Mouse (Mus musculus) embryonic facial prominence, embryonic 12.5 days (tissue): ENCODE measurements around the gene Enah. TPM values are rescaled to one million over a fixed set of nuclear protein-coding genes. Genes with fewer than 3 reads are reported as not detected.

Experiments used
- ATAC-seq: fragments of 200-750 bp; cut with Nextera tagmentation; 2 replicates; pipeline ENCODE4 v1.8.0; 2017; ENCODE audit not compliant: insufficient number of reproducible peaks, insufficient read depth, low FRiP score, low TSS enrichment
- H3K27ac ChIP-seq: fragments of 300-500 bp; sonication (generic); 2 replicates; pipeline ENCODE4 v1.5.1; 2016; ENCODE audit warnings: mild to moderate bottlenecking
- H3K27me3 ChIP-seq: fragments of 300-500 bp; sonication (generic); 2 replicates; pipeline ENCODE4 v1.6.1; 2016; ENCODE audit warnings: mild to moderate bottlenecking, moderate library complexity
- H3K36me3 ChIP-seq: fragments of 300-500 bp; sonication (generic); 2 replicates; pipeline ENCODE4 v1.6.1; 2016; ENCODE audit warnings: mild to moderate bottlenecking
- H3K4me1 ChIP-seq: fragments of 300-500 bp; sonication (generic); 2 replicates; pipeline ENCODE4 v1.6.1; 2016
- H3K4me2 ChIP-seq: fragments of 300-500 bp; sonication (generic); replicated peaks from 2 replicates; pipeline ENCODE4 v1.6.1; 2016; ENCODE audit warnings: mild to moderate bottlenecking, moderate library complexity
- H3K4me3 ChIP-seq: fragments of 300-500 bp; sonication (generic); 2 replicates; pipeline ENCODE4 v1.5.1; 2016; ENCODE audit warnings: mild to moderate bottlenecking
- H3K9ac ChIP-seq: fragments of 300-500 bp; sonication (generic); 2 replicates; pipeline ENCODE4 v1.6.1; 2016; ENCODE audit warnings: mild to moderate bottlenecking, moderate library complexity
- H3K9me3 ChIP-seq: fragments of 300-500 bp; sonication (generic); 2 replicates; pipeline ENCODE4 v1.6.1; 2016; ENCODE audit warnings: mild to moderate bottlenecking, moderate library complexity
- WGBS: fragments of 180-500 bp; shearing (Covaris S2); methylation state at CpG from one replicate; pipeline ENCODE4 v1.1.7; 2016; 5-methylcytosine and 5-hydroxymethylcytosine counted together
- polyA plus RNA-seq: library from polyadenylated mRNA; unstranded; fragments of >200 nt; fragmentation: Nextera tagmentation; extraction: Ambion mirVana; gene quantifications from 2 replicates; pipeline ENCODE4 v1.2.1, GENCODE M21; 2016

Enah gene
- polyA plus RNA-seq: 36.5 and 36.8 TPM in 2 replicates

DNA sequence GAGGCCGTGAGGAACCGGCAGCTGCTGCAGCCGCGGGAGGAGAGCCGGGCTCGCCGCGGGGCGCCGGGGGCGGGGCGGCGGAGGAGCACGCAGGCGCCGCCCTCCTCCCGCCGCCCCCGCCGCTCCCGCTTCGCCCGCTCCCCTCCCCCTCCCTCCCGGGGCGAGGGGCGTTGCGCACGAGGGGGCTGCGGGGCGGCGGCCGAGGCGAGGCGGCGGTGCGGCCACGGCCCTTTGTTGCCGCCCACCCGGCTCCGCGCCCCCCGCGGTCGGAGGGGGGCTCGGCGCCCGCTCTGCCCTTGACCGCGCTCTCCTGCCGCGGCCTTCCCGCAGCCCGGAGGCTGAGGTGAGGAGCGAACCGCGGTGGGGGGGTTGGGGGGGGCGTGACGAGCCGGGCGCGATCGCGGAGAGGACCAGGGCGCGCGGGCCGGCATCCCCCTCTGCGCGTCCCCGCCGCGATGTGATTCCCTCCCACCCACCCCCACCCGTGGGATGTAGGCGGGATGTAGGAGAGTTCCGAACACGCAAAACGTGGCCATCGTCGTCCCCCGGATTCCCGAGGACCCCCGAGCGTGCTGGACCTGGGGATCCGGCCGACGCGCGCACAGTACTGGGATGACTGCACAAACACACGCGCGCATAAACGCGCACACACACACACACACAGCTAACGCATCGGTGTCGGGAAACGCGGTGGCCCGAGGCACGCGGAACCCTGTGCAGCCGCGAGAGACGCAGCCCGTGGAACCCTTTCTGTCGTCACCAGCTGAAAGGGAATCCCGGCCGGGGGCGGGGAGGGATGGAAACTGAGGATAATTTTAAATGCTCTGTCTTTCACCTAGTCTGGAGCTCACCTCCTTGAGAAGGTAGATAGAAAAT, at the start of gene Enah:
Gene Enah, minus strand, starts transcription at position 65 of the 876 bp plus-strand sequence.
- H3K36me3 ChIP-seq: no peaks in the 10 kb centered on the region
- under 1% methylated on average over 44 of the region's 109 CpGs for WGBS
- H3K4me1 ChIP-seq: peaks cover 8% of the 10 kb centered on the region; the same call in 1 of the 2 replicates
- H3K4me2 ChIP-seq: peak within 1 kb of the TSS; percentile 68
- peak within 1 kb of the TSS; percentile 98 for H3K9ac ChIP-seq
- no peaks in the 10 kb centered on the region for H3K27me3 ChIP-seq
- H3K27ac ChIP-seq: peak within 1 kb of the TSS; percentile 98
- no peaks in the 10 kb centered on the region for H3K9me3 ChIP-seq
- ATAC-seq: peak; percentile 79
- peak within 1 kb of the TSS; percentile 88 for H3K4me3 ChIP-seq

DNA sequence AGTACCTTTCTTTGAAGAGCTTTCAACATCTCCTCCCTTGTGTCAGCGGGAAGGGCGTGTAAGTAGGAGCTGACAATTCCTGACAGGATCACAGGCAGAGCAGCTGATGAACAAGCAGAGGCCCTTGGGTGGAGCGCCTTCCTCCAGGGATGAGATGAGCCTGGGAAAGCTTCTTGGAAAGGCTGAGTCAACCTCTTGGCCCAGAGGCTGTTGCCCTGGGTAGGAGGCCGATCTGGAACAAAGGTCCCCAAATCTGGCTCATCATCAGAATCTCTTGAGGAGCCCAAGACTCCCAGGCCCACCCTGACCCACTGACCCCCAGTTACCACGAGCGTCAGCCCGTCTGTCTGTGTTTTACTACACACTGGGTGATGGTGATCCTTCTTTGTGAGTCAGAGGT, 48.3 kb upstream of the Enah start:
- ATAC-seq: no peak
- no peaks in the 10 kb centered on the region for H3K27me3 ChIP-seq
- no peak overlapping the region for H3K4me2 ChIP-seq
- 80% methylated on average over 7 of the region's 7 CpGs for WGBS
- H3K9me3 ChIP-seq: no peaks in the 10 kb centered on the region
- H3K9ac ChIP-seq: no peak overlapping the region
- H3K4me3 ChIP-seq: no peak overlapping the region
- H3K27ac ChIP-seq: no peak overlapping the region
- no peaks in the 10 kb centered on the region for H3K36me3 ChIP-seq
- no peaks in the 10 kb centered on the region for H3K4me1 ChIP-seq

DNA sequence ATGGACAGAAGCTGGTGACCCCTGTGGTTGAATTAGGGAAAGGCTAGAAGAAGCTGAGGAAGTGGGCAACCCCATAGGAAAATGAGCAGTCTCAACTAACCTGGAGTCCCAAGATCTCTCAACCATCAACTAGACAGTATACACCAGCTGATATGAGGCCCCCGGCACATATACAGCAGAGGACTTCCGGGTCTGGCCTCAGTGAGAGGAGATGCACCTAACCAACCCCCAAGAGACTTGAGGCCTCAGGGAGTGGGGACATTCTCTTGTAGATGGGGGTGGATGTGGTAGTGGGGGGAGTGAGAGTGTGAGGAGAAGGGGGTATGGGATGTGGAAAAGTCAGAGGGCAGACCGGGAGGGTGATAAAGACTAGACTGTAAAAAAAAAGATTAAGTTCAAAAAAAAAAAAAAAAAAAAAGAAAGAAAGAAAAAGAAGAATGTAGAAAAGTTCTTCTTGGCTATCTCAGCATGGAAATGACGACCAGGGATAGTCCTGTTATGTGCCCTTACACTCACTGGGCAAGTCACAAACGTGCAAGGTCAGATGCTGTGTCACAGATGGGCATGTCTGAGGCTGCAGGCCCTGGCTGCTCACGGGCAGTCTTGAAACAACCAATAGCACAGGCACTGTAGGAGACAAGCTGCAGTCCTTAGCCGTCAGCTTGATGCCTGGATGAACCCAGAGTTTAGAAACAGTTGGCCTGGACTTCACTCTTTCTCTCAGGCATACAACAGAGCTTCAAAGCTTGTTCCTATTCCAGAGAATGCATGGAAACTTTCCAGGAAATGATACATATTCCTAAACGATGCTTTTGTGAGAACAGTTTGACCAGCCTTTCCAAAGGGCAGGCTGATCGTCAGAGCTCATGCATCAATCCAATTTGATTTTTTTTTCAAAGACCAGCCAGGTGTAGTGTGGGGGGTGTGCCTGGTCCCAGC, 47.0 kb upstream of the Enah start:
- Histone ChIP-seq H3K9me3 (no peaks in the 10 kb centered on the region), H3K9ac (no peak overlapping the region), H3K36me3 (no peaks in the 10 kb centered on the region), H3K27me3 (no peaks in the 10 kb centered on the region), H3K4me1 (no peaks in the 10 kb centered on the region), H3K4me3 (no peak overlapping the region), H3K4me2 (no peak overlapping the region), H3K27ac (no peak overlapping the region)
- no peak for ATAC-seq
- 61% methylated on average over 9 of the region's 9 CpGs for WGBS

DNA sequence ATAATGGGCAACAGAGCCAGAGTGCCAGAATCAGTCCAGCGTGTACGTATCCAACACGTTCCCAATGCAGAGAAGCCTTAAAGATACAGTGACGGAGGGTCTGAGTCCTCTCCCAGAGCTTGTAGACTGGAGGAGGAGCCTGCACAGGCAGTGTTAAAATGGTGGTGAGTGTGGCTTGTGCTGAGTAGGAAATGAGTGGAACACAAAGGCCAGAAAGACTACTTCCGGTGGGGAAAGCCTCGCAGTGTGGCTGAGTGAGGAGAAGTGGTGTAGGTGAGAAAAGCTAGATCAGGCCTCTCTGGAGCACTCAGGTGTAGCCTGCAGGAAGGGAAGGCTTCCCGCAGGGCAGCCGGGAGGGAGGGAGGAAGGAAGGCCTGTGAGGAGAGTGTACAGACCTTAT, 43.9 kb upstream of the Enah start:
- H3K4me2 ChIP-seq: no peak overlapping the region
- no peak overlapping the region for H3K27ac ChIP-seq
- H3K4me1 ChIP-seq: no peaks in the 10 kb centered on the region
- H3K36me3 ChIP-seq: no peaks in the 10 kb centered on the region
- H3K27me3 ChIP-seq: no peaks in the 10 kb centered on the region
- no peak overlapping the region for H3K9ac ChIP-seq
- WGBS: 69% methylated on average over 8 of the region's 8 CpGs
- no peak for ATAC-seq
- no peak overlapping the region for H3K4me3 ChIP-seq
- no peaks in the 10 kb centered on the region for H3K9me3 ChIP-seq

DNA sequence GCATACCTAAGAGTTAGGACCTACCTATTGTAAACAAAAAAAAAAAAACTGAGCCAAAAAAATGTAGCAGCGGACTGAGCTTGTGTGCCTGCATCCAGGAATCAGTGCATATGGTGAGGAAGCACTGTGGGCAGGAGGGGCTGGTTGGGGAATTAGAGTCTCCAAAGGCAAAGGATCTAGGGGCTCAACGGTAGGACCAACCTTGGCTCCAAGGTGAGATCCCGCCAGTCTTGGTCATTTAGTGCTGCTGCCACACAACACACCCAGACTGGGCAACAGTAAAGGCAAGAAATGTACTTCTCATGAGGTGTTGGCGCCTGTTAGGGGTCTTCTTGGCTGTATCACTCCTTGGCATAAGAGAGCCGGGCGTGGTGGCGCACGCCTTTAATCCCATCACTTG, 43.0 kb upstream of the Enah start:
- Histone ChIP-seq H3K4me2 (no peak overlapping the region), H3K4me3 (no peak overlapping the region), H3K9me3 (no peaks in the 10 kb centered on the region), H3K27me3 (no peaks in the 10 kb centered on the region), H3K27ac (no peak overlapping the region), H3K9ac (no peak overlapping the region), H3K36me3 (no peaks in the 10 kb centered on the region), H3K4me1 (0 out of 2 replicates have a peak, but pooled peaks cover 2% of the 10 kb centered on the region)
- no peak for ATAC-seq
- 95% methylated on average over 8 of the region's 8 CpGs for WGBS

DNA sequence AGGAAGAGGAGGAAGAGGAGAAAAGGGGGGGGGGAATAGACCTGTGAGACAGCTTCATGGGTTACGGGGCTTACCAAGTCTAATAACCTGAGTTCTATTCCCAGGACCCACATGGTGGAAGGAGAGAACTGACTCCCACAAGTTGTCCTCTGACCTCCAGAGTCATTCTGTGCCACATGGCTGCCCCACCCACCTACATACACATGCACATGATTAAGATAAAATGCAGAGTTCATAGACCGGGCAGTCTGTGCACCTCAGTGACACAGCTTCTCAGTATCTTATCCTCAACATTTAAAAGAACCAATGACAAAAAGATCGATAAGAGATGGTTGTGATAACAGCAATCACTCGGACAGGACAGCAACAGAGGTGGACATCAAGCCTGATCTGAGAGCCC, 41.4 kb upstream of the Enah start:
- no peak for ATAC-seq
- 0 out of 2 replicates have a peak, but pooled peaks cover 2% of the 10 kb centered on the region for H3K4me1 ChIP-seq
- WGBS: 68% methylated on average over 4 of the region's 4 CpGs
- H3K9me3 ChIP-seq: no peaks in the 10 kb centered on the region
- H3K4me2 ChIP-seq: no peak overlapping the region
- H3K27me3 ChIP-seq: no peaks in the 10 kb centered on the region
- no peaks in the 10 kb centered on the region for H3K36me3 ChIP-seq
- no peak overlapping the region for H3K9ac ChIP-seq
- no peak overlapping the region for H3K4me3 ChIP-seq
- no peak overlapping the region for H3K27ac ChIP-seq

DNA sequence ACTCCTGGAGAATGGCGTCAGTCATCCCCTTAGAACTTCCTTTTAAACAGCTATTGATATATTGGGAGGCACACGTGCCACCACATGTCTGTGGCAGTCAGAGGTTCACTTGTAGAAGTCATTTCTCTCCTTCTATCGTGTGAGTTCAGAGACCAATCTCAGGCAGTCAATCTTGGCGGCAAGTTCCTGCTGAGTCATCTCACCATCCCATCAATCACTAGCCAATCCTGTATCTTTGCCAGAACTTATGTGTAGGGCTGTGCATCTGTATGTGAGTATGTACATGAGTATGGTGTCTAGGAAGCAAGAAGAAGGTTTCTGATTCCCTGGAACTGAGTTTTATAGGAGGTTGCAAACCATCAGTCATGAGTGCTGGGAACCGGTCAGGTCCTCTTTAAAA, 40.0 kb upstream of the Enah start:
- no peak overlapping the region for H3K4me3 ChIP-seq
- H3K36me3 ChIP-seq: no peaks in the 10 kb centered on the region
- H3K9me3 ChIP-seq: no peaks in the 10 kb centered on the region
- WGBS: 85% methylated on average over 5 of the region's 5 CpGs
- no peak overlapping the region for H3K9ac ChIP-seq
- H3K27ac ChIP-seq: no peak overlapping the region
- no peak overlapping the region for H3K4me2 ChIP-seq
- 0 out of 2 replicates have a peak, but pooled peaks cover 2% of the 10 kb centered on the region for H3K4me1 ChIP-seq
- H3K27me3 ChIP-seq: no peaks in the 10 kb centered on the region
- ATAC-seq: no peak

DNA sequence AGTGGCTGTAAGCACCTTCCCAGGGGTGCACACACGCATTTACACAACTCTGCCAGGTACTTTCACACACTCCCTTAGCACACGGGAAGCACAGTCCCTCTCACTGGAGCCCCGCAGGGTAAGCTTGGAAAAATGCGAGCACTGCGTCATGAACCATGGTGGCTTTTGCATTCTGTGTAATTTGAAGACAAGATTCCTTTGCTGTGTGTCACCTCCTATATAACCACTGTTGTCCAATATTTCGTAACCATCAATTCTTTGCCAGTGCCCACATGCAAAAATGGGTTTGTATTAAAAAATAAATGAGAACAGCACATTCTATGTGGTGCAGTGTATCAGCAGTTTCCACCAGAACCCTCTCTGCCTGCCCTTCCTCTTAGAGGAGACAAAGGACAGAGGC, 38.2 kb upstream of the Enah start:
- Histone ChIP-seq H3K4me1 (peaks cover 8% of the 10 kb centered on the region), H3K27me3 (no peaks in the 10 kb centered on the region), H3K4me3 (no peak overlapping the region), H3K9me3 (no peaks in the 10 kb centered on the region), H3K9ac (no peak overlapping the region), H3K36me3 (no peaks in the 10 kb centered on the region), H3K4me2 (no peak overlapping the region), H3K27ac (no peak overlapping the region)
- 71% methylated on average over 6 of the region's 6 CpGs for WGBS
- ATAC-seq: no peak

DNA sequence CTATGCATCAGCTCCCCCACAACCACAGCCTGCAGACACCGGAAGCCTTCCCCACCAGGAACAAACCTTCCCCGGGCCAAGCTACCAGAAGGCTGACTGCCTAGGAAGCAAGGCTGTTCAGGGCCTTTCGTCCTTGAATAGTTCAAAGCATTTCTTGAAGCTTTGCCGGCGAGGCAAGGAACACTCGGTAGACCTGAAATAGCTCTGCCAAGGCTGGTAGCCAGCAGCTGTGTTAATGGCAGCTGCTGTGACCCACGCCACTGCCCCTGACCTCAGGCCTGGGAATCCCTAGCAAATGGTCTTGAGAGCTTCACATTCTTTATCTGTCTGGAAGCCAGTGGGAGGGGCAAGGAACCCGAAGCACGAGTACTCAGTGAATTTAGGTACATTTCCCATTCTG, 35.3 kb upstream of the Enah start:
- peaks cover 14% of the 10 kb centered on the region for H3K4me1 ChIP-seq
- ATAC-seq: no peak
- H3K36me3 ChIP-seq: no peaks in the 10 kb centered on the region
- H3K4me3 ChIP-seq: no peak overlapping the region
- H3K9ac ChIP-seq: no peak overlapping the region
- H3K4me2 ChIP-seq: no peak overlapping the region
- WGBS: 38% methylated on average over 9 of the region's 9 CpGs
- H3K27me3 ChIP-seq: no peaks in the 10 kb centered on the region
- no peaks in the 10 kb centered on the region for H3K9me3 ChIP-seq
- H3K27ac ChIP-seq: peak overlapping the region; percentile 24; the same call in 1 of the 2 replicates

DNA sequence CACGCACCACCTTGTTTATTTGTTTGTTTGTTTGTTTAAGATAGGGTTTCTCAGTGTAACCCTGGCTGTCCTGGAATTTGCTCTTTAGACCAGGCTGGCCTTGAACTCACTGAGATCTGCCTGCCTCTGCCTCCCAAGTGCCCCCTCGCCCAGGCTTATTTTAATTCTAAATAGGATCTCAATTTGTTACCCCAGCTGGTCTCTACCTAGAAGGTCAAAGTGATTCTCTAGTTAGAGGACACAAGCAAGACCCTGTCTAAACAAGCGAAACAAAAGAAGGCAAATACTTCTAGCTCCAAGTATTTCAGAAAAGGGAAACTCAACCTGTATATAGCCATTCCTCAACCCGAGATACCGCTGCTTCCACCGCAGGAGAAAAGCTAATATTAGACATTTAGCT, 34.9 kb upstream of the Enah start:
- Histone ChIP-seq H3K27me3 (no peaks in the 10 kb centered on the region), H3K27ac (0 out of 2 replicates have a peak overlapping the region, but pooled peaks have one; percentile 24), H3K4me3 (no peak overlapping the region), H3K9ac (no peak overlapping the region), H3K4me2 (no peak overlapping the region), H3K36me3 (no peaks in the 10 kb centered on the region), H3K4me1 (peaks cover 16% of the 10 kb centered on the region), H3K9me3 (no peaks in the 10 kb centered on the region)
- ATAC-seq: no peak
- 88% methylated on average over 6 of the region's 6 CpGs for WGBS

DNA sequence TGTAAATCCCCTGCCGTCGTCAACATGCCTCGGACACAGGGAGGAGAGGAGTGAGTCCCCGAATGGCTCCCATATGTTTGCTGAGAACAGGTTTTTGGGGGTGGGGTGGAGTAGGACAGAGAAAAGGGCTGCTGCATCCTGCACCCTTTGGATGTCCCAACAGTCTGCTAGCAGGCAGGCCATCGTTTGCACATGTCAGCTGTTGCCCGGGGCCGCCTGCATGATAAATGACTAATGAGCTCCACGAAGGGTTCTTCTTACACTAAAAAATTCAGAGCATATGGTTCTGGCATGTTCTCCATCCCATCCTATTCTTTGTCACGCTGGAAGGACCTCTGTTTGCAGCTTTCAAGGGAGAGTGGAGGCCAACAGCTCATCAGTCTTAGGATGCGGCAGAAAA, 33.2 kb upstream of the Enah start:
- WGBS: 27% methylated on average over 10 of the region's 10 CpGs
- Histone ChIP-seq H3K4me2 (no peak overlapping the region; the same call in 1 of the 2 replicates), H3K9me3 (no peaks in the 10 kb centered on the region), H3K27me3 (no peaks in the 10 kb centered on the region), H3K9ac (no peak overlapping the region), H3K4me1 (peaks cover 16% of the 10 kb centered on the region), H3K27ac (0 out of 2 replicates have a peak overlapping the region, but pooled peaks have one; percentile 17), H3K36me3 (no peaks in the 10 kb centered on the region), H3K4me3 (no peak overlapping the region)
- peak; percentile 67; the same call in 1 of the 2 replicates for ATAC-seq
